Mouse (Mus musculus) MEL (cell line): ENCODE measurements around the gene Sde2.

Experiments
- CTCF ChIP-seq, 3 experiments: IDR thresholded peaks in 2 of 3; conservative IDR thresholded peaks in 1 of 3; 2 replicates each; pipeline ENCODE4 v1.5.1; 2011 to 2012; ENCODE audit warnings: low read length in 3 of 3, low read depth in 2 of 3, mild to moderate bottlenecking in 2 of 3, improper control_type of control experiment in 1 of 3, inconsistent platforms in 1 of 3, mixed read lengths in 1 of 3, moderate library complexity in 1 of 3; ENCODE audit not compliant: control insufficient read depth in 1 of 3, insufficient read depth in 1 of 3, poor library complexity in 1 of 3, severe bottlenecking in 1 of 3
- EP300 ChIP-seq, 2 experiments: IDR thresholded peaks; 2 replicates each; pipeline ENCODE4 v1.6.1; 2011; ENCODE audit warnings: improper control_type of control experiment in 2 of 2, low read length in 2 of 2, low read depth in 1 of 2, mild to moderate bottlenecking in 1 of 2
- GABPA ChIP-seq: IDR thresholded peaks from 2 replicates; pipeline ENCODE4 v1.6.1; 2012; ENCODE audit warnings: low read depth, mild to moderate bottlenecking, inconsistent platforms, low read length, improper control_type of control experiment, moderate library complexity
- HCFC1 ChIP-seq: IDR thresholded peaks from 2 replicates; pipeline ENCODE4 v1.6.1; 2012; ENCODE audit warnings: low read depth, mild to moderate bottlenecking, inconsistent platforms, low read length, improper control_type of control experiment, moderate library complexity
- POLR2A ChIP-seq, 2 experiments: IDR thresholded peaks; 2 replicates each; pipeline ENCODE4 v1.6.1; 2011 to 2012; ENCODE audit warnings: low read length in 2 of 2, mild to moderate bottlenecking in 2 of 2, control low read depth in 1 of 2, improper control_type of control experiment in 1 of 2, low read depth in 1 of 2, moderate library complexity in 1 of 2; ENCODE audit not compliant: control insufficient read depth in 1 of 2, insufficient read depth in 1 of 2, poor library complexity in 1 of 2
- SIN3A ChIP-seq: IDR thresholded peaks from 2 replicates; pipeline ENCODE4 v1.6.1; 2012; ENCODE audit warnings: low read length, improper control_type of control experiment, inconsistent platforms
- UBTF ChIP-seq: IDR thresholded peaks from 2 replicates; pipeline ENCODE4 v1.6.1; 2012; ENCODE audit warnings: low read depth, mild to moderate bottlenecking, inconsistent platforms, low read length, improper control_type of control experiment, moderate library complexity, borderline replicate concordance; ENCODE audit not compliant: insufficient read depth
- ZC3H11A ChIP-seq: IDR thresholded peaks from 2 replicates; pipeline ENCODE4 v1.6.1; 2012; ENCODE audit warnings: low read depth, mild to moderate bottlenecking, inconsistent platforms, low read length, improper control_type of control experiment
- ZMIZ1 ChIP-seq: IDR thresholded peaks from 2 replicates; pipeline ENCODE4 v1.6.1; 2012; ENCODE audit warnings: low read depth, mild to moderate bottlenecking, inconsistent platforms, low read length, improper control_type of control experiment, moderate library complexity

GRCm38 (mm10) chr1:180889172-180889571 is 38.2 kb downstream of the Sde2 start:
- TF ChIP-seq EP300 (IDR thresholded peaks at IDR 0.05; ENCODE audit: low read depth in 1 of 2, low read length in 2 of 2) (no peak), POLR2A (IDR thresholded peaks at IDR 0.05; ENCODE audit: control insufficient read depth in 1 of 2, insufficient read depth in 1 of 2, low read depth in 1 of 2, low read length in 2 of 2, poor library complexity in 1 of 2) (no peak), HCFC1 (no peak), ZC3H11A (no peak), UBTF (no peak), GABPA (no peak), CTCF (IDR thresholded peaks at IDR 0.05 in 2 of 3, conservative IDR thresholded peaks at IDR 0.05 in 1 of 3; ENCODE audit: control insufficient read depth in 1 of 3, insufficient read depth in 1 of 3, low read depth in 2 of 3, low read length in 3 of 3, poor library complexity in 1 of 3, severe bottlenecking in 1 of 3) (no peak), ZMIZ1 (no peak), SIN3A (no peak)
